Mouse (Mus musculus) CH12.LX (cell line): Measurements from ENCODE around the gene Casq2. TPM values are rescaled to one million over a fixed set of nuclear protein-coding genes. Genes with fewer than 3 reads are reported as not detected.

Source experiments
- DNase-seq: peaks from one replicate; pipeline ENCODE4 v3.0.0-alpha.2; 2013; ENCODE audit errors: extremely low read depth
- H3K27ac ChIP-seq: 2 replicates; pipeline ENCODE4 v1.5.1; 2012; ENCODE audit warnings: low read depth, mild to moderate bottlenecking, control low read depth, moderate library complexity; ENCODE audit not compliant: insufficient read depth
- H3K27me3 ChIP-seq: replicated peaks from 2 replicates; pipeline ENCODE3; 2012; ENCODE audit warnings: inconsistent platforms
- H3K36me3 ChIP-seq, 2 experiments: replicated peaks in 1 of 2; 2 replicates each; pipeline versions ENCODE3 to v1.6.1; 2012; ENCODE audit warnings: inconsistent platforms in 1 of 2, low read length in 1 of 2, mild to moderate bottlenecking in 1 of 2, mixed read lengths in 1 of 2, moderate library complexity in 1 of 2; ENCODE audit not compliant: control insufficient read depth in 1 of 2, insufficient read depth in 1 of 2
- H3K4me1 ChIP-seq, 2 experiments: 2 replicates each; pipeline ENCODE4 v1.6.1; 2012; ENCODE audit warnings: inconsistent platforms in 1 of 2, moderate library complexity in 1 of 2; ENCODE audit not compliant: insufficient read depth in 2 of 2, control insufficient read depth in 1 of 2
- H3K4me2 ChIP-seq: 2 replicates; pipeline ENCODE4 v1.6.1; 2012; ENCODE audit warnings: low read depth, mild to moderate bottlenecking, control low read depth; ENCODE audit not compliant: poor library complexity, insufficient read depth, severe bottlenecking
- H3K4me3 ChIP-seq, 3 experiments: fragments of 150-350 bp in 1 of 3; sonication (generic) in 1 of 3; replicated peaks in 1 of 3; 2 replicates each; pipeline versions ENCODE3 to v1.5.1; 2011 to 2012; ENCODE audit warnings: low read depth in 2 of 3, low read length in 2 of 3, mild to moderate bottlenecking in 2 of 3, moderate library complexity in 2 of 3, control low read depth in 1 of 3, improper control_type of control experiment in 1 of 3, inconsistent platforms in 1 of 3, mixed read lengths in 1 of 3; ENCODE audit not compliant: poor library complexity in 1 of 3
- H3K79me2 ChIP-seq: replicated peaks from 2 replicates; pipeline ENCODE4 v1.6.1; 2012; ENCODE audit warnings: mild to moderate bottlenecking, moderate library complexity; ENCODE audit not compliant: control insufficient read depth, poor library complexity, insufficient read depth, severe bottlenecking; ENCODE audit errors: extremely low read depth
- H3K9ac ChIP-seq: 2 replicates; pipeline ENCODE4 v1.6.1; 2012; ENCODE audit warnings: low read depth, mild to moderate bottlenecking, control low read depth, moderate library complexity; ENCODE audit not compliant: insufficient read depth
- H3K9me3 ChIP-seq: replicated peaks from 2 replicates; pipeline ENCODE3; 2012; ENCODE audit warnings: low read length, inconsistent platforms, mixed read lengths
- BHLHE40 ChIP-seq: IDR thresholded peaks from 2 replicates; pipeline ENCODE4 v1.6.1; 2011; ENCODE audit warnings: mild to moderate bottlenecking, low read depth, low read length, improper control_type of control experiment
- CHD1 ChIP-seq: IDR thresholded peaks from 2 replicates; pipeline ENCODE4 v1.6.1; 2012; ENCODE audit warnings: low read depth, low read length, improper control_type of control experiment, inconsistent platforms
- CHD2 ChIP-seq: IDR thresholded peaks from 2 replicates; pipeline ENCODE4 v1.6.1; 2011; ENCODE audit warnings: low read length, improper control_type of control experiment
- CTCF ChIP-seq, 2 experiments: IDR thresholded peaks in 1 of 2; conservative IDR thresholded peaks in 1 of 2; 2 replicates each; pipeline ENCODE4 v1.5.1; 2011 to 2012; ENCODE audit warnings: low read depth in 2 of 2, low read length in 2 of 2, improper control_type of control experiment in 1 of 2, inconsistent platforms in 1 of 2, mild to moderate bottlenecking in 1 of 2, moderate library complexity in 1 of 2
- E2F4 ChIP-seq: IDR thresholded peaks from 2 replicates; pipeline ENCODE4 v1.6.1; 2011; ENCODE audit warnings: low read depth, low read length, improper control_type of control experiment; ENCODE audit not compliant: insufficient replicate concordance
- HCFC1 ChIP-seq: IDR thresholded peaks from 2 replicates; pipeline ENCODE4 v1.6.1; 2012; ENCODE audit warnings: low read depth, mild to moderate bottlenecking, inconsistent platforms, low read length, improper control_type of control experiment
- IRF4 ChIP-seq: IDR thresholded peaks from 2 replicates; pipeline ENCODE4 v1.6.1; 2014; ENCODE audit warnings: low read depth, mild to moderate bottlenecking, inconsistent platforms, low read length, improper control_type of control experiment
- JUN ChIP-seq: IDR thresholded peaks from 2 replicates; pipeline ENCODE4 v1.6.1; 2011; ENCODE audit warnings: low read depth, mild to moderate bottlenecking, low read length, improper control_type of control experiment, moderate library complexity; ENCODE audit not compliant: insufficient read depth
- JUND ChIP-seq: conservative IDR thresholded peaks from 2 replicates; pipeline ENCODE4 v1.6.1; 2011; ENCODE audit warnings: low read depth, low read length, improper control_type of control experiment
- KAT2A ChIP-seq: IDR thresholded peaks from 2 replicates; pipeline ENCODE4 v1.6.1; 2012; ENCODE audit warnings: low read length, improper control_type of control experiment, inconsistent platforms; ENCODE audit not compliant: insufficient replicate concordance
- MAFK ChIP-seq: IDR thresholded peaks from 2 replicates; pipeline ENCODE4 v1.6.1; 2011; ENCODE audit warnings: low read length, improper control_type of control experiment; ENCODE audit not compliant: insufficient replicate concordance
- MAX ChIP-seq: IDR thresholded peaks from 2 replicates; pipeline ENCODE4 v1.6.1; 2011; ENCODE audit warnings: low read length, improper control_type of control experiment
- MEF2A ChIP-seq: IDR thresholded peaks from 2 replicates; pipeline ENCODE4 v1.6.1; 2014; ENCODE audit warnings: low read depth, mild to moderate bottlenecking, inconsistent platforms, low read length, improper control_type of control experiment, borderline replicate concordance
- MXI1 ChIP-seq: IDR thresholded peaks from 2 replicates; pipeline ENCODE4 v1.6.1; 2011; ENCODE audit warnings: mild to moderate bottlenecking, low read depth, low read length, improper control_type of control experiment
- NELFE ChIP-seq: IDR thresholded peaks from 2 replicates; pipeline ENCODE4 v1.6.1; 2011; ENCODE audit warnings: low read depth, low read length, improper control_type of control experiment
- POLR2AphosphoS2 ChIP-seq: IDR thresholded peaks from 2 replicates; pipeline ENCODE4 v1.6.1; 2011; ENCODE audit warnings: low read depth, low read length, improper control_type of control experiment
- SIN3A ChIP-seq: IDR thresholded peaks from 2 replicates; pipeline ENCODE4 v1.6.1; 2012; ENCODE audit warnings: low read length, improper control_type of control experiment, inconsistent platforms
- TCF12 ChIP-seq: IDR thresholded peaks from 2 replicates; pipeline ENCODE4 v1.6.1; 2014; ENCODE audit warnings: low read depth, mild to moderate bottlenecking, inconsistent platforms, low read length, improper control_type of control experiment
- USF2 ChIP-seq: conservative IDR thresholded peaks from 2 replicates; pipeline ENCODE4 v1.6.1; 2011; ENCODE audit warnings: low read depth, low read length, improper control_type of control experiment
- ZC3H11A ChIP-seq: IDR thresholded peaks from 2 replicates; pipeline ENCODE4 v1.6.1; 2012; ENCODE audit warnings: low read depth, mild to moderate bottlenecking, inconsistent platforms, low read length, improper control_type of control experiment
- dilution Hi-C: fragments of 300-500 bp; cut with MboI; formaldehyde crosslinking; loops from 2 replicates; pipeline ENCODE4 v1.14.3; 2020; ENCODE audit warnings: low sequenced_read_pairs; ENCODE audit not compliant: extremely low pct_unique_long_range_greater_than_20kb, extremely low pct_ligation_motif_present
- in situ Hi-C: fragments of 300-500 bp; cut with MboI; formaldehyde crosslinking; loops from 3 replicates; pipeline ENCODE4 v1.14.3; 2019; ENCODE audit warnings: low sequenced_read_pairs, low pct_ligation_motif_present, low pct_unique_long_range_greater_than_20kb, mixed read lengths
- polyA plus RNA-seq: library from polyadenylated mRNA; unstranded; fragments of >175 nt; gene quantifications from 2 replicates; pipeline ENCODE4 v1.2.1, GENCODE M21; 2012; ENCODE audit warnings: low read depth; ENCODE audit not compliant: insufficient read length
- total RNA-seq, 2 experiments: library from RNA; depleted of rRNA; stranded (reverse); fragments of 300-350 nt in 1 of 2; fragments of >200 nt in 1 of 2; gene quantifications; 2 replicates each; pipeline ENCODE4 v1.2.3; 2012 to 2014

The Casq2 gene
- total and polyA plus RNA-seq, 3 experiments: not detected

DNA sequence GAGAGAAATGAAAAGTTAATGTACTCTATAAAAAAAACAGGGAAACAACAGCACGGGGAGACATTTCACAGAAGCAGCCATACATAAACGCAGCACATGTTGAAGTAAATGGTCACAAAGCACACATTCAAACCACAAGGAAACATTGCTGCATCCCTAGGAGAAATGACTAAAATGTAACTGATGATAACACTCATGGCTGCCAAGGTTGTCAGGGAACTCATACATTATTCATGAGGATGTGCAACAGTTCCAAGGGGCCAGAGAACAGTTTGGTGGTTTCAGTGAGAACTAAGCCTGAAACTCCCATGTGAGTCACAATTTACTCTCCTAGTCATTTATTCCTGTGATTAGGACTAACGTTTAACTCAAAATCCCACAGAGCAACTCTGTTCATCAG, 22.0 kb downstream of the Casq2 start:
- in situ Hi-C loops (no loop called here), dilution Hi-C loops (no loop called here)
- DNase-seq: no peak
- Histone ChIP-seq H3K9me3 (no peaks in the 10 kb centered on the region), H3K4me3 (no peak overlapping the region), H3K27me3 (no peaks in the 10 kb centered on the region), H3K9ac (no peak overlapping the region), H3K79me2 (no peaks in the 10 kb centered on the region), H3K27ac (no peak overlapping the region), H3K4me1 (no peaks in the 10 kb centered on the region), H3K36me3 (no peaks in the 10 kb centered on the region), H3K4me2 (no peak overlapping the region)
- no peak for TF ChIP-seq BHLHE40
- no peak for TF ChIP-seq TCF12
- TF ChIP-seq SIN3A: no peak
- TF ChIP-seq CHD2: no peak
- TF ChIP-seq JUND: no peak
- TF ChIP-seq IRF4: no peak
- TF ChIP-seq E2F4: no peak
- TF ChIP-seq CHD1: no peak

DNA sequence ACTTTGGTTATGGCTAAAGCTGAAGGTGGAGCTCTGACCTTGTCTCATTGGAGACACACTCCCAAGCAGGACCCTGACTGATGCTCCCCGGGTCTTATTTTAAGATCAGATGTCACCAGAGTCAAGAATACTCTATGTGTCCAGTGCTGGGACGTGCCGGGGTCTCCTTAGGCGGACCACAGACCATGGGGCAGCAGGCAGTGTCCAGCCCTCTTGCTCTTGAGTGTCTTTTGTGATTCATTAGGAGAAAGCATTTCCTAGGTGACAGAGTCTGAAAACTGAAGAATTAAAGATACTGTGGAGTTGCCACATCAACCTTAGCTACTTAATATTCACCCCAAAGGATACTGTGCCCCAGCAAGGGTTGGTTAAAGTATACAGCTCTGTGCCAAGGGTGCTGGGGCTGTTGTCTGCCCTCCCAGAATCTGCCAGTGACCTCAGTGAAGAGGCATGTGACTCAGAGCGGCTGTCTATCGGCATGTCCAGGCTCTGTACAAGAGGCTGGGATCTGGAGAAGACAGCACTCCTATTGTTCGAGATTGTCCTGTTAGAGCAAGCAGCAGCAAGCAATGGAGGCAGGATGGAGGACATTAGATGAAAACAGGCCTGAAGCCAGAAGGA, 25.9 kb downstream of the Casq2 start:
- DNase-seq: no peak
- Histone ChIP-seq H3K9ac (no peak overlapping the region), H3K36me3 (no peaks in the 10 kb centered on the region), H3K79me2 (no peaks in the 10 kb centered on the region), H3K4me3 (no peak overlapping the region), H3K4me1 (no peaks in the 10 kb centered on the region), H3K9me3 (no peaks in the 10 kb centered on the region), H3K27ac (no peak overlapping the region), H3K27me3 (no peaks in the 10 kb centered on the region), H3K4me2 (no peak overlapping the region)
- TF ChIP-seq MAX (no peak), POLR2AphosphoS2 (no peak), KAT2A (no peak), MAFK (no peak), MXI1 (no peak), JUN (no peak), MEF2A (no peak), USF2 (no peak), HCFC1 (no peak), CTCF (conservative IDR thresholded peaks at IDR 0.05 in 1 of 2, IDR thresholded peaks at IDR 0.05 in 1 of 2; ENCODE audit: low read depth in 2 of 2, low read length in 2 of 2) (no peak), NELFE (no peak), ZC3H11A (no peak)
- dilution Hi-C loops (no loop called here), in situ Hi-C loops (no loop called here)
